Mouse (Mus musculus) embryonic fibroblast, embryonic 13.5 days (primary cell): ENCODE measurements around the gene Barhl1. TPM values are rescaled to one million over a fixed set of nuclear protein-coding genes. Genes with fewer than 3 reads are reported as not detected.
A peak's percentile ranks its signal among the peaks of the same experiment; 100 is the strongest.

Experiments
- H3K27ac ChIP-seq: 2 replicates; pipeline ENCODE4 v1.5.1; 2012; ENCODE audit warnings: low read length, control low read depth, inconsistent platforms; ENCODE audit not compliant: insufficient read depth
- H3K4me1 ChIP-seq: 2 replicates; pipeline ENCODE4 v1.6.1; 2011; ENCODE audit warnings: low read length; ENCODE audit not compliant: control insufficient read depth, insufficient read depth
- H3K4me3 ChIP-seq: 2 replicates; pipeline ENCODE4 v1.5.1; 2011; ENCODE audit warnings: mild to moderate bottlenecking, control low read depth, low read length; ENCODE audit not compliant: insufficient read depth
- CTCF ChIP-seq: IDR thresholded peaks from 2 replicates; pipeline ENCODE4 v1.5.1; 2011; ENCODE audit warnings: mild to moderate bottlenecking, control low read depth, low read length, moderate library complexity, borderline replicate concordance; ENCODE audit not compliant: insufficient read depth
- POLR2A ChIP-seq: IDR thresholded peaks from 2 replicates; pipeline ENCODE4 v1.6.1; 2011; ENCODE audit warnings: low read depth, mild to moderate bottlenecking, control low read depth, low read length, moderate library complexity
- polyA plus RNA-seq: library from polyadenylated mRNA; stranded (reverse); fragments of >200 nt; gene quantifications from 2 replicates; pipeline ENCODE4 v1.2.4, GENCODE M21; 2011; ENCODE audit warnings: low read depth; ENCODE audit not compliant: missing spikeins, insufficient read length

The Barhl1 gene
- polyA plus RNA-seq, 1 experiment = not detected

GRCm38 (mm10) chr2:28938997-28939396, 22.5 kb upstream of the Barhl1 start:
- H3K27ac ChIP-seq = no peak overlapping the region
- no peak overlapping the region for H3K4me3 ChIP-seq
- H3K4me1 ChIP-seq = peaks cover 4% of the 10 kb centered on the region; the same call in 1 of the 2 replicates
- TF ChIP-seq CTCF = no peak
- TF ChIP-seq POLR2A = no peak

- no peaks in the 10 kb centered on the region for H3K4me1 ChIP-seq
- TF ChIP-seq POLR2A (no peak), CTCF (no peak)
- H3K4me3 ChIP-seq = no peak overlapping the region
- no peak overlapping the region for H3K27ac ChIP-seq
Observed at GRCm38 (mm10) chr2:28930571-28930970, 14.1 kb upstream of the Barhl1 start.

- Histone ChIP-seq H3K4me1 (no peaks in the 10 kb centered on the region), H3K4me3 (no peak overlapping the region), H3K27ac (no peak overlapping the region)
- TF ChIP-seq POLR2A (no peak), CTCF (peak; percentile 93)
Observed at GRCm38 (mm10) chr2:28923912-28924311, 7.4 kb upstream of the Barhl1 start.

- Histone ChIP-seq H3K4me3 (no peak overlapping the region), H3K27ac (no peak overlapping the region), H3K4me1 (no peaks in the 10 kb centered on the region)
- TF ChIP-seq POLR2A = no peak
- no peak for TF ChIP-seq CTCF
Observed at GRCm38 (mm10) chr2:28919001-28919400, 2.5 kb upstream of the Barhl1 start.

- H3K4me1 ChIP-seq = no peaks in the 10 kb centered on the region
- TF ChIP-seq CTCF (no peak), POLR2A (no peak)
- H3K27ac ChIP-seq = no peak overlapping the region
- H3K4me3 ChIP-seq = no peak overlapping the region
Observed at GRCm38 (mm10) chr2:28917518-28918361, 1.3 kb upstream of the Barhl1 start.

- Histone ChIP-seq H3K4me1 (no peaks in the 10 kb centered on the region), H3K27ac (no peak overlapping the region), H3K4me3 (no peak overlapping the region)
- no peak for TF ChIP-seq CTCF
- TF ChIP-seq POLR2A = no peak
Observed at GRCm38 (mm10) chr2:28917156-28917517, 669 bp upstream of the Barhl1 start.

- Histone ChIP-seq H3K4me1 (no peaks in the 10 kb centered on the region), H3K4me3 (no peak overlapping the region), H3K27ac (no peak overlapping the region)
- TF ChIP-seq CTCF (no peak), POLR2A (no peak)
Observed at GRCm38 (mm10) chr2:28915768-28916512, 528 bp downstream of the Barhl1 start.

GRCm38 (mm10) chr2:28915104-28915738, 1.2 kb downstream of the Barhl1 start:
- TF ChIP-seq POLR2A (no peak), CTCF (no peak)
- H3K4me3 ChIP-seq = no peak overlapping the region
- no peaks in the 10 kb centered on the region for H3K4me1 ChIP-seq
- no peak overlapping the region for H3K27ac ChIP-seq

- Histone ChIP-seq H3K4me3 (no peak overlapping the region), H3K27ac (no peak overlapping the region), H3K4me1 (no peaks in the 10 kb centered on the region)
- TF ChIP-seq POLR2A (no peak), CTCF (no peak)
Observed at GRCm38 (mm10) chr2:28914121-28914520, 2.3 kb downstream of the Barhl1 start.
